Mouse (Mus musculus) ES-Bruce4 (cell line): ENCODE results near the gene Gbp6.
"Not testable (repeated sequence)": the region's sequence is repeated elsewhere in the genome, so short reads cannot be mapped to it uniquely, and the experiment has no call there.

Experiments used
- CTCF ChIP-seq: IDR thresholded peaks from one replicate; pipeline ENCODE4 v1.8.1; 2011; ENCODE audit warnings: low read depth, low read length
- EP300 ChIP-seq: IDR thresholded peaks from 2 replicates; pipeline ENCODE4 v1.6.1; 2011; ENCODE audit warnings: low read depth, low read length; ENCODE audit not compliant: insufficient read depth
- POLR2A ChIP-seq: IDR thresholded peaks from one replicate; pipeline ENCODE4 v1.8.1; 2011; ENCODE audit warnings: low read length; ENCODE audit not compliant: insufficient read depth

DNA sequence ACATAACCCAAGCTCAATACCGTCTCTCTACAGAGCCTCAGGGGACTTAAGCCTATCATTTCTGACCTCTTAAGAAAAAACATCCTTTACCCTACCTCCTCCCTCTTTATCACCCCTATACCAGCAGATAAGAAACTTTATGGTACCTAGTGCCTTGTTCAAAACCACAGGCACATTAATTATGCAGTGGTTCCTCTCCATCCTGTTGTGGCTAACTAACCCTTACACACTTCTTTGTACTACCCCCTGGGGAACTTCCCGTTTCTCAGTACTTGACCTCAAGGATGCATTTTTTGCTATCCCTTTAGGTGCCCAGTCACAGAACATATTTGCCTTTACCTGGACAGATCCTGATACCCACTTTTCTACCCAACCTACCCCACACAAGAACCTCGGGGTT lies 48.8 kb downstream of the Gbp6 start:
- not testable (repeated sequence) for TF ChIP-seq CTCF, POLR2A, EP300
